Mouse (Mus musculus) induced T-regulatory cell, adult 2 months (primary cell): ENCODE data around the gene Doc2g.

Experiments used
- DNase-seq: peaks from one replicate; pipeline ENCODE4 v3.0.0-alpha.2; 2012; ENCODE audit warnings: low read depth

Doc2g gene

DNA sequence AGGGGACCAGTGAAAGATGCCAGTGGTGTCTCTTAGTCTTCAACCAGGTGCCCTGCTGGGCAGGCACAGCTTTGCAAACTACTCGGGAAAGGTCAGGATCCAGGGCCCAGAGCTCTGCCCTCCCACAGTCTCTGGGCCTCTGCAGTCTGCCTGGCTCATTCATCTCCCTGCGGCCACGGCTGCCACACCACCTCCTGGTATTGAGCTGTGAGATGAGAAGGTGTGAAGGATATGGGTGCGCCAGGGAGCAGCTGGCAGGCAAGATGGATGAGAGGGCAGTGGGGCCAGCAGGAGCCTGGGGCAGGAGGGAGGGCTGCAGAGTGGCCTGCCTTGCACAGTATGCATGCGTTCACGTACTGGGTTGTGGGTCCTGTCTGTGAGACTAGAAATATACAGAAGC, 12.3 kb upstream of the Doc2g start:
- no peak for DNase-seq

DNA sequence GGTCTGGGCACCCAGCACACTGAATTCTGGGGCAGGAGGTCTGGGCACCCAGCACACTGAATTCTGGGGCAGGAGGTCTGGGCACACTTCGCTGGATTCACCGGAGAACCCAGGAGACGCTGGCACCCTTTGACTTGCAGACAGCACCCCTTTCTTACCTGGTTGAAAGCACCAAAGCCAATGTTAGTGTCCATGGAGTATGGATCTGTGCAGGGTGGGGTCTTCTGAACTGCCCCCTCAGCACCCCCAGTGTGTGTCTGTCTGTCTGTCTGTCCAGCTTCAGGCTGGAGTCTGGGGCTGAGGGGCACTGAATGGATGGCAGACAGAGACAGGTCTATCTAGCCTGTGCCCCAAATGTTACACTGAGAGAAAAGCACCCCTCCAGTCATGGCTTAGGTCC, 11.6 kb upstream of the Doc2g start:
- no peak for DNase-seq

DNA sequence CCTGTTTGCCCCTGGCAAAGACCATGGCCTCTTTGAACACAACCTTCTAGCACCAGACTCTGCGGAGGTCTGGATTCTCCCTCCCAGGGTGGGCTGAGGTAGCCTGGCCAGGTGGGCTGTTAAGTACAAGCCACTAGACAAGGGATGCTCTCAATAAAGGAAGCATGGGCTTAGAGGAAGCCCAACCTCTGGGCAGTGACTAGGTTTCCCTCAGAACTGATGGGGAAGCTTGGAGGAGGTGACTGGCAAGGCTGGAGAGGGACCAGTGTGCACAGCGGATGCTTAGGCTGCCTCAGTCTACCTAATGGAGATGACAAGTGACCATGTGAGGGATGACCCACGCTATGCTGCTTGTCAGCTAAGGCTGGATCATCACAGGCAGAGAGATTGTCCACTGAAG, 11.1 kb upstream of the Doc2g start:
- no peak for DNase-seq

DNA sequence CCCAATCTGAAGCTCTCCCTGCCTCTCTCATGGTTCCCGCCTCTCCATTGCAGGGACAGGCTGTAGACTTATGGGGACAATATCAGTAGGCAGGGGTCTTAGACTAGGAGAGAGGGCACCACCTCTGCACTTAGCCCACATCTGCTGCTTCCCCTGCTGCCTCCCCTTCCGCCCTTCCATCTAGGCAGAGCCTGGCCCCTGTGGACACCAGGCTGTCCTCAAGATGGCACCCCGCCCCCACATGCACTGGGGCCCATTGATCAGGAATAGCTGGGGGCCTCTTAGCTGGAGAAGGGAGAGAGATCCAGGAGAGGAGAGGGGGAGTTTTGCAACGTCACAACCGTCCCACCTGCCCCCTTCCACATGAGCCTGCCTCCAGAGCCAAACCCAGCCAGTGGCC, 10.7 kb upstream of the Doc2g start, which contains the start of gene Tbx10:
Gene Tbx10, plus strand, starts transcription at position 337 of the 400 bp plus-strand sequence.
- no peak for DNase-seq

DNA sequence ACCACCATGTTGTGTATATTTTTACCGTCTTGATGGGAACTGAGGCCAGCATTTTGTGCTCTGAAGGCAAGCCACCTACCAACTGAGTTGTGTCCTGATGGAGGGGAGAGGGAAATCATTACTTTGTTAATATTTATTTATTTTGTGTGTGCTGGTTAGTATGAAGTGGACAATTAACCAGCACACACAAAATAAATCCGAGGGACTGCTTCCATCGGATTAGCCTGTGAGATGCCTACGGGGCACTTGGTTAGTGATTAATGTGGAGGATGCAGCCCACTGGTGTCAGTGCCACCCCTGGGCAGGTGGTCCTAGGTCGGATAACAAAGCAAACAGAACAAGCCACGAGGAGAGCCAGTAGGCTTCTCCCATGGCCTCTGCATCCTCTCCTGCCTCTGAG, 8.2 kb upstream of the Doc2g start:
- no peak for DNase-seq

DNA sequence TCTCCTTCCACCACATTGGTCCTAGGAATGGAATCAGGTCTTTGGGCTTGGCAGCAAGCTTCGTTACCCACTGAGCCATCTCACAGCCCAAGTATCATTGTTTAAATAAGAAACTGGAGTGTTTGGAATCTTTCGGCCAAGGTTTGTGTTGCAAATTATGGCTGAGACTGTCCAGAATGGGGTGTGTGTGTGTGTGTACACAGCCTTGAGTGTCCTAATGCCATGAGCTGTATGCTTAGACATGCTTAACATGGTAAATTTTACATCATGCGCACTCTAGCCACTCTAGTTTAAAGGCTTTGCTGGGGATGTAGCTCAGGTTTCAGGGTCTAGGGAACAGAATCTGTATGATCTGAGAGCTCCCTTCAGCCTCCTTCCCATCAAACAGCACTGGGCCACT, 7.6 kb upstream of the Doc2g start:
- no peak for DNase-seq

DNA sequence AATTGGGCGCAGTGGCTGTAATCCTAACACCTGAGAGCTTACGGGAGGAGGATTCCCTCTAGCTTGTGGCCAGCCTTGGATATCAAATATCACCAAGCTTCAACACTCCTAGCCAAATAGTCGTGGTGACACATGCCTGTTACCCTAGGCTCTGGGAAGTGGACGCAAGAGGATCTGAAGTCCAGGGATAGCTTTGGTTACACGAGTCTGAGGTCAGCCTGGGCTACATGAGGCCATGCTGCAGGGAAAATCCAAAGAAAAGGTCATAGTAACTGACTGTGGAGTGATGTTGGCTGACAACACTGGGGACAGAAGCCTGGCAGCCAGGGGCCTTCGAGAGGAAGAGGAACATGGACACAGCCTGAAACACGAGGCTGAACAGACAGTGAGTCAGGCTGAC, 7.0 kb upstream of the Doc2g start:
- no peak for DNase-seq

DNA sequence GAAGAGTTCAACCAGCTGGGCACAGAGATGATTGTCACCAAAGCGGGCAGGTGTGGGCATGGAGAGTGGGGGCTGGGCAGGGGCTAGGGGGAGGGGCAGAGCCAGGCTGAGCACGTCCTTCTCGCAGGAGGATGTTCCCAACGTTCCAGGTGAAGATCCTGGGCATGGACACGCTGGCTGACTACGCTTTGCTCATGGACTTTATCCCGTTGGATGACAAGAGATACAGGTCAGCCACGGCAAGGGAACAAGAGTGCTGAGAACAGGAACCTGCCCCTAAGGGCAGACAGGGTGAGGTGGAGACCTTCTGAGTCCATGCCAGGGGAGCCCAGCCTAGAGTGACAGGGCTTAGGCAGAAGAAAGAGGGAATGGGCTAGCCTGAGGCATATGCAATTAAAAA, 6.4 kb upstream of the Doc2g start:
- DNase-seq, result no peak

DNA sequence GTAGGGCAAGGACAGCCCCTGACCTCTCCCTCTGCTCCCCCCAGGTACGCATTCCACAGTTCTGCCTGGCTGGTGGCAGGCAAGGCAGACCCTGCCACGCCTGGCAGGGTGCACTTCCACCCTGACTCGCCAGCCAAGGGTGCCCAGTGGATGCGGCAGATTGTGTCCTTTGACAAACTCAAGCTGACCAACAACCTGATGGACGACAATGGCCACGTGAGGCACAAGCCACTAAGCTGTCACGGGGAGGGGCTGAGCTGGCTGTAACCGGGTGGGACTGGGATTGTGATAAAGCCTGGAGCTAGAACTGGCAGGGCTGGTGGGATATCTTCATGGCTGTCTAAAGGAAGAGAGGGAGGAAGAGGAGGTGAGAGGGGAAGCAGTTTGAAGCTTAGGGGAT, 5.9 kb upstream of the Doc2g start:
- no peak for DNase-seq

DNA sequence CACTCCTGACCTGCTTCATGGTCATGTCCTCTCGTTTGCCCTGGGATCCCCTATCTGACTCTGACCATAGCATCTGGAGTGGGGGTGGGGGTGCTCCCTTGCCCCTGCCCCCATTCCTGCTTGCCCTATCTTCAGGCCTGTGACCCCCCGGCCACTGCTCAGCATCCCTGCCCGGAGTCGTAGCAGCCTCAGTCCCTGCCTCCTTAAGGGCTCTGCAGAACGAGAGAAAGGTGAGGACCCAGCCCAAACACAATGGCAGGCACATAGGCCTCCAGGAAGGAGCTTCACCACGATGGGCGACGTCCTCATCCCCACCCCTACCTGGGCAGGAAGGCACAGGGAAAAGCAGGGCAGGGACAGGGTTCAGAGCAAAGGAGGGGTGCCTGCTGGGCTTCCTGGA, 4.8 kb upstream of the Doc2g start:
- DNase-seq, result no peak

DNA sequence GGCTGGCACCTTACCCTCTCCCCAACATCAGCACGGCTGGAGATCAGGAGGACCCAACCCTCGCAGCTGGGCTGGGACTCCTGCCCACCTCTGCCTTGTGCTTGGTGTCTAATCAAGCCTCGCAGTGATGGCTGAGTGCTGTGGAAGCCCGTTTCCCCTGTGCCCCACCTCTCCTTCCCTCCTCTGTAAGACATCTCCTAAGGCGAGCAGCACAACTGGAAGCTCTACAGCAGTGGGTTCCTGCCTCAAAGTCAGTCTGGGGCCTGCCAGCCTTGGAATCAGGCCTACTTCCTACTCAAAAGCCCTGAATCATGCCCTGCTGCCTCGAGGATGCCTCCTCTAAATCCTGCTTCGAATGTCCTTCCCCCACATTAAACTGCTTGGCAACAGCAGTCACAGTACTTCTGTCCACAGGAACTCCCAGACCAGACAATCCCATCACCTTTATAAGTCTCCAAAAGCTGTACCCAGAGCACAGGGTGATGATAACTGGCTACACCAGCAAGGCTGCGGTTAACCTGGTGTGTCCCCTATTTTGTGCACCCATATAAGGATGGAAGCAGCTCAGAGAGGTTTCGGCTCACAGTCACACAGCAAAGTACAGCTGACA, 3.9 kb upstream of the Doc2g start:
- no peak for DNase-seq

DNA sequence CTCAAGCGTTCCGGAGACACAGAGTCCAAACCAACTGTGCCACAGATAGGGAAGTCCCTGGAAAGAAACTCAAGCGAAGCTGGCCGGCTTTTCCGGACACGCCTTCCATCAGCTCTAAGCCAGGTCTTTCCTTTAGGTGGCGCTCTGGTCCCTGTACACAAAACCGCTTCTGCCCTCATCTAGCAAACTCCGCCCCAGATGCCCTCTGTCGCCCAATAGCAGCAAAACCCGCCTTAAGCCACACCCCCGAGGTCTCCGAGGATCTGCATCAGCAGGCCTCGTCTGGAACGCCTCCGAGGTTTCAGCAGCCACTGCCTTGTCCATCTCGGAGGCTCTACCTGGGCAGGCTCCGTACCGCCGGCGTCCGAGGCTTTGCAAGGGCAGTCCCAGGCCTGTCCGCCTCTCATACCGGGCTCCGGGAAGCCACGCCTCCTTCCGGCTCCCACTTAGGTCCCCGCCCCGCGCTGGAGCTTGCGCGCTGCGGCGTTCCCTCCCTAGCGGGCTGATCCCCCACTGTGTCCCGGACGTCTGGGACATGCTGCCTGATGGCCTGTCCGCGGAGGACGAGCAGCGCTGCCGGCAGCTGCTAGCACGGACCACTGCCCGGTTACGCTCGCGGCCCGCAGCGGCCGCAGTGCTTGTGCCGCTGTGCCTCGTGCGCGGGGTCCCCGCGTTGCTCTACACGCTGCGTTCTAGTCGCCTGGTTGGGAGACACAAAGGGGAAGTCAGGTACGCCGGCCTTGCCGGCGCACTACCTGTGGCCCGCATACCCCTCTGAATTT, 2.8 kb upstream of the Doc2g start, which contains the start of the genes Nudt8 and Gm49405:
Gene Nudt8, plus strand, starts transcription at position 462 of the 782 bp plus-strand sequence.
Gene Gm49405, plus strand, starts transcription at position 508 of the 782 bp plus-strand sequence.
- peak; percentile 99 for DNase-seq

DNA sequence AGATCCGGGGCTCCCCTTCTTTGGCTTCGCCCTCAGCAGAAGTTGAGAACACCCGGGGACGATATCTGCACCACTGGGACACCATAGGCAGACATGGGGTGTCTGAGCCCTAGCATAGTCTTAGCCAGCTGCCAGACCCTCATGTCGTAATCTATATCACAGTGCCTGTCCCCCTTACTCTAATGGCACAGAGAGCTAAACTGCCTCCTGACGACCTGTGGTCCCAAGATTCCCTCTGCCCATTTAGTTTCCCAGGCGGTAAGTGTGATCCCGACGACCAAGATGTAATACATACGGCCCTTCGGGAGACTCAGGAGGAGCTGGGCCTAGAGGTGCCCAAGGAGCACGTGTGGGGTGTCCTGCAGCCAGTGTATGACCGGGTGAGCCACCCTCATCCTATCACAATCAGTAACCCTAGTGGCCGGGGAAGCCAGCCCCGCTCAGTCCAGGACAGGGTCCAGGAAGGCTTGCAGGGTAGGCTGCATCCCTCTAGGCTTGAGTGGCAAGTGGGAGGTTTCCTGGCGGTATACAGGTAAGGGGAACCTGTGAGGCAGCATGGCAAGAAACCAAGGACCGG, 2.1 kb upstream of the Doc2g start:
- DNase-seq, result no peak

DNA sequence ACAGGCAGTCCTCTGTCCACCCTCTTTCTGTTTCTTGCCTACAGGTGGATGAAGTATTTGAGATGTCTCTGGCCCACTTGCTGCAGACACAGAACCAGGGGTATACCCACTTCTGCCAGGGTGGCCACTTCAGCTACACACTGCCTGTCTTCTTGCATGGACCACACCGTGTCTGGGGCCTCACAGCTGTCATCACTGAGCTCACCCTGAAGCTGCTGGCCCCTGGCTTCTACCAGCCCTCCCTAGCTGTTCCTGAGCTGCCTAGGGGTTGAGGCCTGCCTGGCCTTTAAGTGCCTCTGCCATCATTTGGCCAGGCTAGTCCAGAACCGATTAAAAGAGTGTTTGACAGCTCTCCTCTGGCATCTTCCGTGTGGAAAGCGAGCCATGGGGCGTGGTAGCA, 1.4 kb upstream of the Doc2g start:
- DNase-seq, result no peak

DNA sequence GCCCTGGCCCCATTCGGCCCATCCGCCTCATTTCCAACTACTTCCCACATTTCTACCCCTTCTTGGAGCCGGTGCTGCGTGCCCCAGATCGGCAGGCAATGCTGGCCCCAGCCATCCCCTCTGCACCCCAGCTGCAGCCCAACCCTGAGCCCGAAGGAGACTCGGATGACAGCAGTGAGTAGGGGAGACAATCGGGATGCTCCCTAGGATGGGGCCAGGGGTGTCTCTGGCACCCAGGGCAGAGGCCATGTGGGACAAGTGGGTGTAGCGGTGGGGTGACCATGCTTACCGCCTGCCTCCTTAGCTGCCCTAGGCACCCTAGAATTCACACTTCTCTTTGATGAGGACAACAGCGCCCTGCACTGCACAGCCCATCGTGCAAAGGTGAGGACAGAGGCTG, 528 bp downstream of the Doc2g start:
- DNase-seq, result no peak

DNA sequence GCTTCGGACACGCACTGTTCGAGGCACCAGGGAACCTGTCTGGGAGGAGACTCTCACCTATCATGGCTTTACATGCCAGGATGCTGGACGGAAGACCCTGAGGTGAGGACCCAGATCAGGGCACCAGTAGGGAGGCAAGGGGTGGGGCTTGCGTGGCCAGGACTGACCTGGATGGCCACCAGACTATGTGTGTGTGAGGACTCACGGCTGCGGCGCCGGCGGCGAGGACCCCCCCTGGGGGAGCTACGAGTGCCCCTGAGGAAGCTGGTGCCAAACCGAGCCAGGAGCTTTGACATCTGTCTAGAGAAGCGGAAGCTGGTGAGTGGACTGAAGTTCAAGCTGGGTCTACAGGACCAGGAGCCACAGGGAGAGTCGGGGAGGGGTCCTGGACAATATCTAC, 1.2 kb downstream of the Doc2g start:
- DNase-seq, result no peak

DNA sequence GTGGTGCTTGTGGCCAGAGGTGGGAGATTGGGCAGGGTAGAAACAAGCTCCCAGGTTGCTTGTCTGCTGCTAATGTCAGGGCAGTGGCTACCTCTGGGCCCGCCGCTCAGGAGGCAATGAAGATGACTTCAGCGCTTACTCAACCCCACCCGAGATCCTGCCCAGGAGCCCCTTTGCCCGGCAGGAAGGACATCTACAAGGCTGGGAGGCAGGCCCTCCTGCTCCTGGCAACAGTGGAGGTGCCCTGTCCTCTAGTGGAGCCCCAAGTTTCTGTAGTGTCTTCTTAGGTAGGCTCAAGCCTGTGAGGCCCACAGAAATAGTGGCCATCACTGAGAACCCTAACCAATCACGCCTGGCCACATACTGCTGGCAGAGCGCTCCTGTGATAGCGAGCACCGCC, 2.0 kb downstream of the Doc2g start:
- no peak for DNase-seq

DNA sequence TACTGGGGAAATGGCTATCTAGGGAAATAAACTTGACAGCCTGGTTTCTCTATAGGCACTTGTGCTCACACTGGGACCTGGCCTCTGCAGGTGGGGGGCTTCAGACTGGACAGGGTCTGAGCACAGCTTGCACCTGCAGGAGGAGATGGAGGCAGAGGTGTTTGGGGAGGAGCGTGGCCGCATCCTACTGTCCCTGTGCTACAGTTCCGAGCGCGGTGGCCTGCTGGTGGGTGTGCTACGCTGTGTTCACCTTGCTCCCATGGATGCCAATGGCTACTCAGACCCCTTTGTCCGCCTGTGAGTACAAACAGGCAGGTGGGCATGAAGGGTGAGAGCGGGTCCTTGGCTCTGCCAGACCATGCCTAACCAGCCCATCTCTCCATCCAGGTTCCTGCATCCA, 2.9 kb downstream of the Doc2g start:
- DNase-seq, result no peak

DNA sequence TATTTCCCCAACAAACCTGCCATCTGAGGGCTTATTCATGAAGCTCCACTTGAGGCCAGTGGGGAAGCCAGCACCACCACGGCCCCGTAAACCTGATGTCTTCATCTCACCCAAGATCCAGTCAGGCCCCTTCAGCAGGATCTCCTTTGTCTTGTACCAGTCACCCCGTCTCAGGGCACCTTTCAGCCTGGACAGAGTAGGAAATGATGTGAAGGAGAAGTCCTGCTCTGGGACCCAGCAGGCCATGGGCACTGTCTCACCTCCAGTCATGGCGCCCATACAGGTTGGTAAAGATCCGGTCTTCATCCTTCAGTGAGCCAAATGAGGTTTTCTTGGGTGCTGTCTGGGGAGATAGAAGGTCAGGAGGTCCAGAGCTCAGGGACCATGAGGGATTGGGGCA, 8.0 kb downstream of the Doc2g start:
- DNase-seq, result no peak

DNA sequence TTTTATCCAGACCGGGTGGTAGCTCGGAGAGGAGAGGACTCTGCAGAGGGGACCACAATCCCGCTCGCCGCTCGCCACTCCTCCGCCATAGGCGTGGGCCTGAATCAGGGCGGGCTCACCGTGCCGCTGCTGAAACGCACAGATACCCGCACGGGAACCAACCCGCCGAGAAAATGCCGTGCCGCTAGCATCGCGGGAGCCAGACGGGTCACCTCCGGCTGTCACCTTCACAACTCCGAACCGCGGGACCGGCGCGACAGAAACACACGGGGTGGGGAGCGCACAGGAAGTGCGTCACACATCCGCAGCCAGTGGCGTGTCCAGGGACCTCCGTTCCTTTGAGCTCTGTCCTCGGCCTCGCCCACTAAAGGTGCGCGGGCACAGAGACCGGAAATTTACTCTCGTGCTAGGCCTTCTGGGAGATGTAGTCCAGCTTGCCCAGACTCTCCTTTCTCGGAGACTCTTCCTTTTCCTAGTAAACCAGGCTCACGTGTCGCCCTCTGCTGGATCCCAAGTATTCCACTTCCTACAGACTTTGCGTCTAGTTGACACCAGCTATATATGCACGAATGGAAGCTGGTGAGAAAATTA, 9.4 kb downstream of the Doc2g start, which contains the start of gene Ndufv1:
Gene Ndufv1, minus strand, starts transcription at position 375 of the 591 bp plus-strand sequence.
- DNase-seq, result peak; percentile 98

DNA sequence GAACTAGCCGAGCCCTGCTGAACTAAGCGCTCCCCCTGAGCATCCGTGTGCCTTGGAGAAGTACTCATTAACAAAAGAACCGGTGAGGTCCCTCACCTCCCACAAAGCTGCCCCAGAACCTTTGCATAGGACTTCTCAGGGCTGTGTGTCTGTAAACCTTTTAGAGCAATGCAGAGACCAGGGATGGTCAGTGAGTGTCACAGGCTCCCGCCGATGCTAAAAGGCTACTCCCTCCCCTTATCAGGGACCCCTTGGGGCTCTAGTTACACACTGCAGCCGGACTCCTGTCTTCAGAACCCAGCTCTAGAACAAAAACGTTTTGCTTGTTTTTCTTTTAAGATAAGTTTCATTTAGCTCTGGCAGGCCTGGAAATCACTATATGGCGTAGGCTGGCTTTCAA, 10.0 kb downstream of the Doc2g start:
- no peak for DNase-seq

DNA sequence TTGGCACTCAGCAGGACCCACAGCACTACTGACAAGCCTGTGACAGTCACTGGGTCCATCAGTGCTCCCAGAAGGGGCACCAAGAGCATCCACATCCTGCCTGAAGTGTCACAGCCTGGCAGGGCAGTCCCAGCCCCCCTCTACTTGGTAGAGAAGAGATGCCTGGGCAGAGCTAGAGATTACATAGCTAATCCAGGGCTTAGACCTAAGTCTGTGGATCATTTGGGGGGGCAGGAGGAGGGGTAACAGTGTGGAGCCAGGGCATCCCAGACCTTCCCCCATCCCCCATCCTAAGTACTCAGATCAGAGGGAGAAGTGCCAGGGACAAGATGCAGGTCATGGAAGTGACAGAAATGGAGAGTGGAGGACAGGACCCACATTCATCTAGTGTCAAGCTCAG, 11.7 kb downstream of the Doc2g start:
- DNase-seq, result no peak

DNA sequence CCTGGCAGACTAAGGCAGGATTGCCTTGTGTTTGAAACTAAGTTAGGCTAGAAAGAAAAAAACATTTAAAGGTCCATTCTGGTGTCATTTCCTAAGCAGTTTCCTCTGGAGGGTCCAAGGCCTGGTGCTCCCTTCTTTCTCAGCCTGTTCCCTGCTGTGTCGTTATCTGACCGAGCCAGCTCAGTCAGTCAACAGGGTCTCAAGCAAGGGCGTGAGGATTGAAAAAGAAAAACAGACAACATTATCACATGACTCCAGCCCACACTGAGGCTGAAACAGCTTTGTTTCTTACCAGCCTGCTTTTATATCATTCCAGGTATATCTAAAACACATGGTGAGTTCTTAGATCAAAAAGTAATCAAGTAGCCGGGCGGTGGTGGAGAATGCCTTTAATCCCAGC, 12.5 kb downstream of the Doc2g start:
- DNase-seq, result no peak
